Mouse (Mus musculus): ENCODE results near the gene Cadm3.
"Not testable (repeated sequence)": the region's sequence is repeated elsewhere in the genome, so short reads cannot be mapped to it uniquely, and the experiment has no call there.

Gene Cadm3

DNA sequence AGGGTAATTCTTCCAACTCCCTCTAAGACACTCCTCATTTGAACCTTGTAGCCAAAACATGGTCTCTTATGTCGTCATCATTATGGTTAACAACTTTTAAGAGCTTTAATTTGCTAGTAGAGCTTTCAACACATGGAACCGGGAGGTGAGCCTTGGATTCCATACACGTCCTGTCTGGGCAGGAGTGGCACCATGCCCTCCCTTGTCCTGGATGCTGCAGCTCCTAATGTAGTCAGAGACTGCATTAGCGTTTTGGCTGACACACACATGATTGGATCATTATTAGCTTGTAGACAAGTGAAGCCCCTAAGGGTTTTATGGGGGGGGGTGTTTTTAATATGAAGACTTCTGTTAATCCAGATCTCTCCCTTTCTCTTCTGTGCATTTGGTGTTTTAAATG lies 42.5 kb downstream of the Cadm3 start:
- no peak for DNase-seq (ENCODE audit: low read depth, low spot score)

DNA sequence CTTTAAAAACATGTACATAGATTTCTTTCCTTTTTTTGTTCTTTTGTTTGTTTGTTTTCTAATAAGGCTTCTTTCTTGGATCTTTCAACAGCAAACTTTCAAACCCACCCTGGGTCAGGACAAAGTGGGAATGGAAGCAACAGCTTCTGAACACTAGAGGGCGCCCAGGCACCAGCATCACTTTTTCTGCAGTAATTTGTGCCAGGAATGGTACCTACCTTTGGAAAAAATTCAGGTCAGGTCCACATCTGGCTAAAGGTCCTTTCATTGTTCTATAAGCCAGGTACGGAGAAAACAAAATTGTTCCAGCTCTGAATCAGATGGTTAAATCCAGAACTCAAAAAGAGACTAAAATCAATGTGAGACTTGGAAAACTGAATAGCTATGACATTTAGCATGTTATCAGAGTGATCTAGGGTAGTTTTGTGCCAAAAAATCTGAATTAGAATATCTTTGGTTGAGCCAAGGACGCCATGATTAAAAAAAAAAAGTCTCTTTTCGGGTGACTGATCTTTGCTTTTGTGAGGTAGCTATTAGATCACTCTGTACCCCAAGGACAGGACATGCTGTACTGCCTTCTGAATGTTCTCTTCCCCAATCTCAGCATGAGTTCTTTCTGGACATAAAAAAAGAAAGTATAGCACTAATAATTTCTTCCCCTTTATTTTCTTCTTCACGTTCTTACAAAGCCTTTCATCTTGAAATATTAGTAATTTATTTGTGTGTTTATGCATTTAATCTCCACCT lies 43.5 kb downstream of the Cadm3 start:
- peak; percentile 26 for DNase-seq (ENCODE audit: low read depth, low spot score)

DNA sequence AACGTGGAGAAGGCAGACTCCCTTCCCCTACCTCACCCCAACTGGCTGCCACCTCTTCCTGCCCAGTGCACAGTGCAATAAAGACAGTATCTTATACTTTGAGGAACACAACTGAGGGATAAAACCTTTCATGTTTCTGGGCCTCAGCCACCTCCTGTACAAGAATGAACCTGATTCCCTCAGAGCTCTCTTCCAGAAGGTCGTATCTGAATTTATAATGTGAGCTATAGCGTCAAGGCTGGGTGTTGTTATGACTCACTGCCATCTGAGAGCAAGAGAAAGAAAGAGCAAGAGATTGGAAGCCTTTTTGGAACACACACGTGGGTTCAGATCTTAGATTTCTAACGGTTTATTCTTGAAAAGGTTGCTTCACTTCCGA lies 45.3 kb downstream of the Cadm3 start:
- no peak for DNase-seq (ENCODE audit: low read depth, low spot score)

DNA sequence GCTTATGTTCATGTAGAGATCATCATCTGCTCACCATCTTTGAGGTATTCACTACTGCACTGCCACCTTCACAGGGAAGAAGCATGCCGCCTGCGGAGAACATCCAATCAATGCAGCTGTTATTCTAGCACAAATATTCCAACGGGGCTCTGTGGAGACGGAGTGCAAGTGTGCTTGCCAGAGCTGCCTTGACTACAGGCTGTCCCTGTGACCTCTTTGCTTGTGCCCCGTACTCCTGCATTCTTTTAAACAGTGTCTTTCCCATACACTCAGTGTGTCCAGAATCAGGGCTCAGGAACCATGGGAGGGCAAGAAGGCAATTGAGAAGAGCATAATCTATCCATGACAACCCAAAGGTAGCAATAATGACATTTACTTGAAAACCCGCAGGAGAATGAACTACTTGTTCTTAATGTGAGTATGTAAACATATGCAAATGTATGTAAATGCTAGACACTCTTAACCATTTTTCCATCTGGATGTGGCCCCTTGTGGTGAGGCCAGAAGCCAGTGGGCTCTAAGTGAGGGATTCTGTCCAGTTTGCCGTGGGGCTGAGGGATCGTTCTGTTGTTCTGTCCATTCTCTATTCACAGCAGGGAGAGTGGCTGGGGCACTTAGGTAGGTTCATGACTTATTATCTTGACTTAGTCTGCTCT lies 45.8 kb downstream of the Cadm3 start:
- no peak for DNase-seq (ENCODE audit: low read depth, low spot score)

DNA sequence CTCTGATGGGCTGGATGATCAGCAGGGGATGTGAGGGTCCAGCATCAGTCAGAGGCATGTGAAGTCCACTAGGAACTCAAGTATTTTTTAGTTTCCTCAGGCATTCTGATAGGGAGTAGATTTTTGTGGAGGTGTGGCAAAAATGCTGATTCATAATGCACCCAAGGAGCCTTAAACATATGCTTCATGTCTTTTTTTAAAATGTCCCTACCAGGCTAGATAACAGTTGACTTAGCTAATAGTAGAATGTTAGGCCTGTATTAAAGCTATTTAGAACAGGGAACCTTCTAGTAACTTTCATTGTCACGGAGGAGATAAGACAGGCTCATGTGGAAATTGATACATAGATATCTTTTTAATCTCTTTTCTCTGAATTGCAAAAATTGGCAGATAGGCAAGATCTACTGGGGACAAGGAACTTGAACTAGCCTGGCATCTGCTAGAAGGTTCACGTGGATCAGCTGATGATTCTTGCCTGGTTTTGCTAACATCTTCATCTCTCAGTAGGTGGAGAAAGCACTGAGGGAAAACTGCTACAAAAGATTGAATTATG lies 49.5 kb downstream of the Cadm3 start:
- DNase-seq (ENCODE audit: low read depth, low spot score) = no peak

DNA sequence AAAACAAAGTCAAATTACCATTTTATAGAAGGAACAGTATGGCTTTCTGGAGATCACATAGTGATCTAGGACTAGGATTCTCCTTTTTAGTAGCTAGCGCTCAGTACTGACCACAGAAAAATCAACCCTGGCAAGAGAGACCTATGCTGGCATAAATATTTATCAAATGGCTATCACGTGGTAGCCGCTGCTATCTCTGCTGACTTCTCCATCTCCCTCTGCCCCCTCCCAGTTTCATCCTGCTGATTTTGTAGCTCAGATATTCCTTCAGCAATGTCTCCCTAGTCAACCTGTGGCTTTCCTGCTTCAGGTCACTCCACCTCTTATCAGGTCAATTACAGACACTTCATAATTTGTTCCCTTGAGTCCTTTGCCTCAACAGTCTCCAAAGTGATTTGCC lies 51.8 kb downstream of the Cadm3 start:
- no peak for DNase-seq (ENCODE audit: low read depth, low spot score)

DNA sequence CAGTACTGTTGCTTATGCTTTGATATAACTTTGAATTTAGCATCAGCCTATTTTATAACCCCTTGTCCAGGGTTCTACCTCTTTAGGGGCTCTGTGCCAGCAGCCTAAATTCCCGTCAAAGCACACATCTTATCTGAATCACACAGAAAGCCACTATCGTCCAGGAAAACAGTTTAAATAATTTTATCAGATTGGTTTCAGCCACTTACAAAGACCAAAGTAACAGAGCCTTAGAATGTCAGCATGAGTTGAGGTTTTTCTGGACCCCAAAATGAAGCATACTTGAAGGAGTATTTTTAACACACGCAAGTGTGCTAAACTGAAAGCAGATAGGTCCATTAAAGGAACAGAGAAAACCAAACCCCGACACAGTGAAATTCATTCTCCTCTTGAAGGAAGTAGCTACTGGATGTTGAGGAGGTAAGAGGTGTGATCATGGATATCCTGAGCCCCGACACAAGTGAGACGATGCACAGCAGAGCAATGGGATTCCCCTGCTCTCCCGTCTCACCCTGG lies 53.9 kb downstream of the Cadm3 start:
- DNase-seq (ENCODE audit: low read depth, low spot score) = not testable (repeated sequence)

DNA sequence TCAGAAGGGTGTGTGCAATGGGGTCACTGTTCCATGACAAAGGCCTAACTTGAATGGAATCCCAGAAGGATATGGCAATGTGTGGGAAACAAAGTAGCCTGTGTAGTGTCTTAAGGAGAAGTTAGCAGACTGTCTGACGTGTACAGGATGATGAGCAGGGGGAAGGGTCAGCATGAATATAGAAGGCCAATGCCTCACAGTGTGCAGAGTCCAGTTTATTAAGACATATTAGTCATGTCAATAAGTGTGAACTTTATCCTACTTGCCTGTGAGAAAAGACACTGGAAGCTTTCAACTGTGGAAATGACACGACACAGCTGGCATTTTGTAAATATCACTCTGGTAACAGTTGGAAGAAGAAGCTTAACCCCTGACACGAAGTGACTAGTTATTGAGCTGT lies 64.7 kb downstream of the Cadm3 start:
- not testable (repeated sequence) for DNase-seq (ENCODE audit: low read depth, low spot score)
